10 mouse cellular contexts compared by ENCODE assay signal in genomic region chr16:49907356-49907755, GRCm38 (mm10).
A peak's percentile ranks its signal among the peaks of the same experiment; 100 is the strongest.
DNase-seq lines count a peak whose midpoint lies in the region; ATAC-seq and TF ChIP-seq lines count a peak whose summit lies in the region.
"Had no signal": no experiment of that assay in that cellular context is flagged by ENCODE, and none has a peak within 500 bp of the region (broad histone marks: within the 10 kb centered on the region; RNA-seq: fewer than 3 reads in every experiment).

No protein-coding gene starts in this region.

- no peak overlapping the region for H3K9ac ChIP-seq in midbrain, embryonic 12.5 days (replicated peaks)
- H3K9ac ChIP-seq in hindbrain, postnatal 0 days (replicated peaks; ENCODE audit: low read length) = no peak overlapping the region
- H3K9ac ChIP-seq: embryonic facial prominence, embryonic 12.5 days; neural tube, embryonic 12.5 days had no signal

- H3K27me3 ChIP-seq in midbrain, embryonic 12.5 days = no peaks in the 10 kb centered on the region
- no peaks in the 10 kb centered on the region for H3K27me3 ChIP-seq in midbrain, embryonic 10.5 days (ENCODE audit: low read depth, poor library complexity, severe bottlenecking)
- H3K27me3 ChIP-seq in embryonic facial prominence, embryonic 10.5 days (replicated peaks; ENCODE audit: low read depth, poor library complexity, severe bottlenecking) = no peaks in the 10 kb centered on the region
- H3K27me3 ChIP-seq in hindbrain, postnatal 0 days (ENCODE audit: insufficient read depth, low read length) = no peaks in the 10 kb centered on the region
- H3K27me3 ChIP-seq: embryonic facial prominence, embryonic 12.5 days; neural tube, embryonic 12.5 days had no signal

- no peaks in the 10 kb centered on the region for H3K4me1 ChIP-seq in midbrain, embryonic 12.5 days
- H3K4me1 ChIP-seq in midbrain, embryonic 10.5 days = peaks cover 17% of the 10 kb centered on the region
- peaks cover 38% of the 10 kb centered on the region for H3K4me1 ChIP-seq in embryonic facial prominence, embryonic 10.5 days
- 0 out of 2 replicates have a peak, but pooled peaks cover 3% of the 10 kb centered on the region for H3K4me1 ChIP-seq in hindbrain, postnatal 0 days (ENCODE audit: insufficient read depth, low read length)
- H3K4me1 ChIP-seq: neural tube, embryonic 12.5 days had no signal

- no peak overlapping the region for H3K4me2 ChIP-seq in midbrain, embryonic 12.5 days (replicated peaks)
- H3K4me2 ChIP-seq in hindbrain, postnatal 0 days (ENCODE audit: low read depth, low read length) = no peak overlapping the region
- H3K4me2 ChIP-seq: embryonic facial prominence, embryonic 12.5 days; neural tube, embryonic 12.5 days had no signal

- no peak for DNase-seq in midbrain, embryonic 10.5 days (ENCODE audit: low spot score)
- DNase-seq in embryonic facial prominence, embryonic 10.5 days (ENCODE audit: low spot score) = peak; percentile 26
- no peak for DNase-seq in hindbrain, postnatal 0 days (ENCODE audit: low spot score)
- DNase-seq in layer of hippocampus, adult 9-10 months (ENCODE audit: low spot score) = no peak
- DNase-seq in urinary bladder, postnatal 10 days (ENCODE audit: low spot score) = no peak

- H3K27ac ChIP-seq in midbrain, embryonic 12.5 days (replicated peaks) = no peak overlapping the region
- H3K27ac ChIP-seq in midbrain, embryonic 10.5 days (replicated peaks) = no peak overlapping the region
- no peak overlapping the region for H3K27ac ChIP-seq in embryonic facial prominence, embryonic 10.5 days (replicated peaks)
- no peak overlapping the region for H3K27ac ChIP-seq in hindbrain, postnatal 0 days
- H3K27ac ChIP-seq: embryonic facial prominence, embryonic 12.5 days; neural tube, embryonic 12.5 days had no signal

- no peak for TF ChIP-seq CTCF in hindbrain, postnatal 0 days (IDR thresholded peaks at IDR 0.05; ENCODE audit: low read depth)

- ATAC-seq in midbrain, embryonic 12.5 days (ENCODE audit: low FRiP score, low read depth) = peak; percentile 73
- ATAC-seq in hematopoietic stem cell, adult 5-6 weeks (replicated peaks in 1 of 2; ENCODE audit: insufficient read depth in 1 of 2, low FRiP score in 2 of 2, low TSS enrichment in 1 of 2, low read depth in 1 of 2, poor library complexity in 2 of 2, severe bottlenecking in 2 of 2) = peak; percentile 85
- ATAC-seq in megakaryocyte-erythroid progenitor cell, adult 5-6 weeks (replicated peaks; ENCODE audit: low FRiP score, low TSS enrichment, poor library complexity, severe bottlenecking) = peak; percentile 93
- ATAC-seq in hindbrain, postnatal 0 days = no peak

- H3K9me3 ChIP-seq in midbrain, embryonic 12.5 days = no peaks in the 10 kb centered on the region
- no peaks in the 10 kb centered on the region for H3K9me3 ChIP-seq in midbrain, embryonic 10.5 days (replicated peaks)
- H3K9me3 ChIP-seq in embryonic facial prominence, embryonic 10.5 days = no peaks in the 10 kb centered on the region
- no peaks in the 10 kb centered on the region for H3K9me3 ChIP-seq in hindbrain, postnatal 0 days (ENCODE audit: low read length)
- H3K9me3 ChIP-seq: embryonic facial prominence, embryonic 12.5 days; neural tube, embryonic 12.5 days had no signal

- H3K4me3 ChIP-seq in midbrain, embryonic 12.5 days = no peak overlapping the region
- no peak overlapping the region for H3K4me3 ChIP-seq in midbrain, embryonic 10.5 days
- H3K4me3 ChIP-seq in embryonic facial prominence, embryonic 10.5 days = no peak overlapping the region
- H3K4me3 ChIP-seq in hindbrain, postnatal 0 days (ENCODE audit: low read length) = no peak overlapping the region
- H3K4me3 ChIP-seq: embryonic facial prominence, embryonic 12.5 days; neural tube, embryonic 12.5 days had no signal

- 31% methylated on average over 4 of the region's 4 CpGs for WGBS in midbrain, embryonic 12.5 days
- WGBS in midbrain, embryonic 10.5 days = 48% methylated on average over 4 of the region's 4 CpGs
- WGBS in embryonic facial prominence, embryonic 10.5 days = 47% methylated on average over 4 of the region's 4 CpGs
- WGBS in hindbrain, postnatal 0 days = 57% methylated on average over 4 of the region's 4 CpGs

- no peaks in the 10 kb centered on the region for H3K36me3 ChIP-seq in midbrain, embryonic 12.5 days
- H3K36me3 ChIP-seq in midbrain, embryonic 10.5 days = no peaks in the 10 kb centered on the region; the same call in 1 of the 2 replicates
- peaks cover 8% of the 10 kb centered on the region for H3K36me3 ChIP-seq in embryonic facial prominence, embryonic 10.5 days (replicated peaks)
- no peaks in the 10 kb centered on the region for H3K36me3 ChIP-seq in hindbrain, postnatal 0 days (ENCODE audit: insufficient read depth, low read length)
- H3K36me3 ChIP-seq: embryonic facial prominence, embryonic 12.5 days; neural tube, embryonic 12.5 days had no signal
